Mouse (Mus musculus) hindbrain, embryonic 16.5 days (tissue): ENCODE measurements at regions not wholly inside any gene's neighbourhood (a gene's known extent, or its start where the extent isn't known, plus 50 kb on each side); places are given as distances from the start of the nearest gene placed in this dataset.

Experiments used
- ATAC-seq: fragments of 200-750 bp; cut with Nextera tagmentation; 2 replicates; pipeline ENCODE4 v1.8.0; 2017; ENCODE audit warnings: moderate TSS enrichment, moderate library complexity
- H3K27ac ChIP-seq: fragments of 300-500 bp; sonication (generic); 2 replicates; pipeline ENCODE4 v1.5.1; 2014; ENCODE audit warnings: low read depth, mild to moderate bottlenecking, control low read depth, low read length, moderate library complexity
- H3K27me3 ChIP-seq: fragments of 300-500 bp; sonication (generic); replicated peaks from 2 replicates; pipeline ENCODE4 v1.6.1; 2014; ENCODE audit warnings: low read length; ENCODE audit not compliant: control insufficient read depth, insufficient read depth
- H3K36me3 ChIP-seq: fragments of 300-500 bp; sonication (generic); 2 replicates; pipeline ENCODE4 v1.6.1; 2014; ENCODE audit warnings: mild to moderate bottlenecking, low read length, moderate library complexity, mixed read lengths; ENCODE audit not compliant: control insufficient read depth, insufficient read depth
- H3K4me1 ChIP-seq: fragments of 300-500 bp; sonication (generic); 2 replicates; pipeline ENCODE4 v1.6.1; 2014; ENCODE audit warnings: low read depth, low read length; ENCODE audit not compliant: control insufficient read depth, insufficient read depth
- H3K4me2 ChIP-seq: fragments of 300-500 bp; sonication (generic); 2 replicates; pipeline ENCODE4 v1.6.1; 2014; ENCODE audit warnings: mild to moderate bottlenecking, low read length, control low read depth, moderate library complexity
- H3K4me3 ChIP-seq: fragments of 300-500 bp; sonication (generic); 2 replicates; pipeline ENCODE4 v1.5.1; 2014; ENCODE audit warnings: mild to moderate bottlenecking, low read length, control low read depth, moderate library complexity
- H3K9ac ChIP-seq: fragments of 300-500 bp; sonication (generic); 2 replicates; pipeline ENCODE4 v1.6.1; 2014; ENCODE audit warnings: low read depth, mild to moderate bottlenecking, control low read depth, low read length, moderate library complexity
- H3K9me3 ChIP-seq: fragments of 300-500 bp; sonication (generic); 2 replicates; pipeline ENCODE4 v1.6.1; 2014; ENCODE audit warnings: mild to moderate bottlenecking, low read length, moderate library complexity; ENCODE audit not compliant: control insufficient read depth
- WGBS: fragments of 180-500 bp; shearing (Covaris S2); extraction: QIAGEN DNeasy Blood & Tissue Kit; methylation state at CpG from one replicate; pipeline ENCODE4 v1.1.7; 2014; 5-methylcytosine and 5-hydroxymethylcytosine counted together

GRCm38 (mm10) chr12:5432688-5433087, 57.2 kb upstream of the Klhl29 start:
- no peak for ATAC-seq
- H3K4me1 ChIP-seq, result no peaks in the 10 kb centered on the region
- H3K4me3 ChIP-seq, result no peak overlapping the region
- H3K36me3 ChIP-seq, result no peaks in the 10 kb centered on the region
- H3K9me3 ChIP-seq, result no peaks in the 10 kb centered on the region
- no peaks in the 10 kb centered on the region for H3K27me3 ChIP-seq
- no peak overlapping the region for H3K4me2 ChIP-seq
- no peak overlapping the region for H3K27ac ChIP-seq
- H3K9ac ChIP-seq, result no peak overlapping the region
- WGBS, result 66% methylated on average over 3 of the region's 3 CpGs

- Histone ChIP-seq H3K4me2 (no peak overlapping the region), H3K27me3 (no peaks in the 10 kb centered on the region), H3K4me1 (no peaks in the 10 kb centered on the region), H3K9me3 (no peaks in the 10 kb centered on the region), H3K36me3 (no peaks in the 10 kb centered on the region), H3K27ac (0 out of 2 replicates have a peak overlapping the region, but pooled peaks have one; percentile 21), H3K4me3 (no peak overlapping the region), H3K9ac (no peak overlapping the region)
- peak; percentile 89 for ATAC-seq
- WGBS, result 46% methylated on average over 3 of the region's 3 CpGs
Observed at GRCm38 (mm10) chr12:5428733-5429132, 53.3 kb upstream of the Klhl29 start.
